Mouse (Mus musculus) erythroblast, adult 5-6 weeks (primary cell): ENCODE results near the gene Slc41a3. TPM values are rescaled to one million over a fixed set of nuclear protein-coding genes. Genes with fewer than 3 reads are reported as not detected.

ENCODE experiments used
- ATAC-seq: replicated peaks from 2 replicates; pipeline ENCODE4 v1.8.0; 2016; ENCODE audit warnings: moderate number of reproducible peaks, mild to moderate bottlenecking, moderate TSS enrichment, inconsistent platforms; ENCODE audit not compliant: poor library complexity, low FRiP score, severe bottlenecking
- total RNA-seq, 2 experiments: library from RNA; stranded (forward) in 1 of 2; stranded (reverse) in 1 of 2; fragments of 150-400 nt in 1 of 2; fragments of 200-764, 138-1000 nt in 1 of 2; gene quantifications; 2 replicates each; pipeline versions ENCODE4 v1.2.3 to v1.2.4; 2015 to 2017; ENCODE audit warnings: low replicate concordance in 2 of 2

Gene Slc41a3
- 1.3 and 1.5 TPM in 2 replicates for total RNA-seq (2015; ENCODE audit: low replicate concordance)
- 1.8 and 2.7 TPM in 2 replicates for total RNA-seq (2017; ENCODE audit: low replicate concordance)

- ATAC-seq: peak; percentile 77
Measured at GRCm38 (mm10) chr6:90604533-90605297, at the start of gene Slc41a3. Slc41a3 (plus strand) TSS chr6:90604725.

DNA sequence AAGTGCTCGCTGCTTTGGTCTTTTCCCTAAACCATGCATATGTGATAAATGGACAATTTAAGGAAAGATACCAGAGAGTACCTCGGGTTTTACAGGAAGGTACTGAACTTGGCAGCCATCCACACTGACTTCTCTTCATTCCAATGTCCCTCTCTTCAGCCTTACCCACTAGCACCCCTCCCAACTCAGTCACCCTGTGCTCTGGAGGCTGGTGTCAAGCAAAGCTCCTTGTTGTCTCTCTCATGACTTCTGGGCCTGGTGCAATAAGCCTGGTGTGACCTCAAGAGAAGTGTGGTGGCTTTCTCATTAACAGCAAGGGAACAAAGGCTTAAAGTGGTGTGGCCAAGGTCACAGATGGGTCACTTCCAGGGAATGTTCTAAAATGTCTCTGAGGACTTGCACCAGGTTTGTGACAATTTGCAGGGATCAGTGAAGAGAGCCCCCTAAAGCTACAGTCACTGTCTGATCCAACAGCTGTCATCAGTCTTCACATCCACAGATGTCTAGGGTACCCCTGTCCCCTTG is 47.9 kb upstream of the Slc41a3 start:
- ATAC-seq: no peak

GRCm38 (mm10) chr6:90557077-90557476 is 47.4 kb upstream of the Slc41a3 start:
- no peak for ATAC-seq

GRCm38 (mm10) chr6:90557829-90558693 is 46.5 kb upstream of the Slc41a3 start:
- ATAC-seq: no peak

GRCm38 (mm10) chr6:90560390-90561058 is 44.0 kb upstream of the Slc41a3 start:
- ATAC-seq: no peak

DNA sequence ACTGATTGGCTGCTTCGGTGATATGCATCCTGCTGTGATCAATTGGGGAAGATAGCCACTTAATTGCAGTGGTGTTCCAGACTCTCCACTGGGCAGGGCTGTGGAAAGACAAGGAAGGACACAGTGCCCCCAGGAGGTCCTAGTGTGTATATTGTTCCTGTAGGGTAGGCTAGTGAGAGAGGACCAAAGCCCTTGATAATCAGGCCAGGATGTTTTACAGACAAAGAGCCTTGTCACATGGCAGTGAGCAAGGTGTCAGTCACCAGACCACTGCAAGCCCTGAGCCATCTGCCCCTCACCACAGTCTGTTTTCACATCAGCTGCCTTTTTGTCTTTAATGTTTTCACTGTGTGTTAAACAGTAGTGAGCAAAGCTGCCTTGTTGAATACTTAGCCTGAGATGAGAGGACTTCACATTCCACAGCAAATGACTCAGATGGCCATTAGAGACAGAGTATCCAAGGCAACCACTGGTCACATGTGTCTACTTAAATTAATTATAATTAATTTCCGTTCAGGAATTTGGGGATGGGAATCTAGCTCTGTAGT is 43.2 kb upstream of the Slc41a3 start:
- no peak for ATAC-seq

- ATAC-seq: no peak
Measured at GRCm38 (mm10) chr6:90564240-90564639, 40.3 kb upstream of the Slc41a3 start.

GRCm38 (mm10) chr6:90565357-90566215 is 38.9 kb upstream of the Slc41a3 start:
- no peak for ATAC-seq

DNA sequence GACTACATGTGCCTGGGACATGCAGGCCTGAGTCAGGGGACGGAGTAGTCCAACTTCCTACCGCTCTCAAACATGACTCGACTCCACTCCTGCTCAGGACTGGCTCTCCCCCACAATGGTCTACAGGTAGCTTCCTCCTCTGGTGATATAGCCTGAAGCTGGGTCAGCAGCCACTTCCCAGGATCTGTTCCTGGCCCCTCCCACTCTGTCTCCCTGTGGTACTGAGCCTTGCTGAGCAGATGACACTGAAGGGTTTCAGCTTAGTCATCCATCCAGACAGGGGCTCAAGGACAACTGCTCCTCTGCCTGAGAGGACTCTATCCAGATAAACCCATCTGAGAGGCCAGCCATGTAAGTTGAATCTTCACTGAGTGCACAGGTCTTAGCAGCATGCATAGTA is 37.0 kb upstream of the Slc41a3 start:
- ATAC-seq: no peak

GRCm38 (mm10) chr6:90567928-90568327 is 36.6 kb upstream of the Slc41a3 start:
- ATAC-seq: no peak

GRCm38 (mm10) chr6:90568721-90569120 is 35.8 kb upstream of the Slc41a3 start:
- ATAC-seq: no peak

- no peak for ATAC-seq
Measured at GRCm38 (mm10) chr6:90569736-90570383, 34.7 kb upstream of the Slc41a3 start.

DNA sequence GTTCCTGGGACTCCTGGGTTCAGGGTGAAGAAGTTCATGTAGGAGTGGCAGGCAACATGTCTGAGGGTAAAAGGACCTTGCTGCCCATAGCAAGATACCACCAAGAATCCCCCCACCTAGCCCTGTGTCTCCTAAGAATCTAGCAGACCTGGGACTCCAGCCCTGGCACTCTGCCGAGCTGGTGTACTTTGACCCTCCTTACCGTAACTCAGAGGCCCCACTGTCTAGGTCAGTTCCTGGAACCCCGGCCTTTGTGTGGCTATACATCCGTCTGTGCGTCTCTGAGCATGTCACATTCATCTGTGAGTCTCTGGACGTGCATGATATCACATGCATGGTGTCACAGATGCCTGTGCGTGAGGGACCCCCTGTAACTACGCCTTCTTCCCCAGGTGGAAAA is 34.1 kb upstream of the Slc41a3 start:
- no peak for ATAC-seq

- peak; percentile 64 for ATAC-seq
Measured at GRCm38 (mm10) chr6:90575261-90575715, 29.2 kb upstream of the Slc41a3 start.

- no peak for ATAC-seq
Measured at GRCm38 (mm10) chr6:90578174-90578573, 26.4 kb upstream of the Slc41a3 start.

GRCm38 (mm10) chr6:90582331-90582730 is 22.2 kb upstream of the Slc41a3 start:
- no peak for ATAC-seq

- ATAC-seq: no peak
Measured at GRCm38 (mm10) chr6:90588113-90588512, 16.4 kb upstream of the Slc41a3 start.

- ATAC-seq: no peak
Measured at GRCm38 (mm10) chr6:90590707-90591106, 13.8 kb upstream of the Slc41a3 start.
